Mouse (Mus musculus) ES-Bruce4 (cell line): Measurements from ENCODE around the gene Il3ra. TPM values are rescaled to one million over a fixed set of nuclear protein-coding genes. Genes with fewer than 3 reads are reported as not detected.

ENCODE experiments used
- H3K27ac ChIP-seq: 2 replicates; pipeline ENCODE4 v1.5.1; 2012; ENCODE audit warnings: low read length, inconsistent platforms; ENCODE audit not compliant: insufficient read depth
- H3K27me3 ChIP-seq: 2 replicates; pipeline ENCODE4 v1.6.1; 2012; ENCODE audit warnings: mild to moderate bottlenecking, low read length, inconsistent platforms; ENCODE audit not compliant: control insufficient read depth, poor library complexity, insufficient read depth, severe bottlenecking
- H3K36me3 ChIP-seq: 2 replicates; pipeline ENCODE4 v1.6.1; 2012; ENCODE audit warnings: inconsistent platforms, mild to moderate bottlenecking, low read length, moderate library complexity; ENCODE audit not compliant: control insufficient read depth, poor library complexity, insufficient read depth, severe bottlenecking
- H3K4me1 ChIP-seq: one replicate; pipeline ENCODE4 v1.8.1; 2011; ENCODE audit warnings: low read length; ENCODE audit not compliant: control insufficient read depth, insufficient read depth
- H3K4me3 ChIP-seq: 2 replicates; pipeline ENCODE4 v1.5.1; 2011; ENCODE audit warnings: low read depth, mild to moderate bottlenecking, low read length
- H3K9ac ChIP-seq: 2 replicates; pipeline ENCODE4 v1.6.1; 2012; ENCODE audit warnings: low read depth, mild to moderate bottlenecking, inconsistent platforms; ENCODE audit not compliant: poor library complexity, severe bottlenecking
- H3K9me3 ChIP-seq: replicated peaks from 2 replicates; pipeline ENCODE4 v1.6.1; 2012; ENCODE audit warnings: mild to moderate bottlenecking, low read length, inconsistent platforms; ENCODE audit not compliant: control insufficient read depth, poor library complexity, insufficient read depth, severe bottlenecking
- CTCF ChIP-seq: IDR thresholded peaks from one replicate; pipeline ENCODE4 v1.8.1; 2011; ENCODE audit warnings: low read depth, low read length
- EP300 ChIP-seq: IDR thresholded peaks from 2 replicates; pipeline ENCODE4 v1.6.1; 2011; ENCODE audit warnings: low read depth, low read length; ENCODE audit not compliant: insufficient read depth
- POLR2A ChIP-seq: IDR thresholded peaks from one replicate; pipeline ENCODE4 v1.8.1; 2011; ENCODE audit warnings: low read length; ENCODE audit not compliant: insufficient read depth
- polyA plus RNA-seq: library from polyadenylated mRNA; stranded (reverse); fragments of >200 nt; gene quantifications from 2 replicates; pipeline ENCODE4 v1.2.4, GENCODE M21; 2011; ENCODE audit warnings: low read depth; ENCODE audit not compliant: missing spikeins, insufficient read depth, insufficient read length

The Il3ra gene
- polyA plus RNA-seq, 1 experiment = 7.0 TPM

DNA sequence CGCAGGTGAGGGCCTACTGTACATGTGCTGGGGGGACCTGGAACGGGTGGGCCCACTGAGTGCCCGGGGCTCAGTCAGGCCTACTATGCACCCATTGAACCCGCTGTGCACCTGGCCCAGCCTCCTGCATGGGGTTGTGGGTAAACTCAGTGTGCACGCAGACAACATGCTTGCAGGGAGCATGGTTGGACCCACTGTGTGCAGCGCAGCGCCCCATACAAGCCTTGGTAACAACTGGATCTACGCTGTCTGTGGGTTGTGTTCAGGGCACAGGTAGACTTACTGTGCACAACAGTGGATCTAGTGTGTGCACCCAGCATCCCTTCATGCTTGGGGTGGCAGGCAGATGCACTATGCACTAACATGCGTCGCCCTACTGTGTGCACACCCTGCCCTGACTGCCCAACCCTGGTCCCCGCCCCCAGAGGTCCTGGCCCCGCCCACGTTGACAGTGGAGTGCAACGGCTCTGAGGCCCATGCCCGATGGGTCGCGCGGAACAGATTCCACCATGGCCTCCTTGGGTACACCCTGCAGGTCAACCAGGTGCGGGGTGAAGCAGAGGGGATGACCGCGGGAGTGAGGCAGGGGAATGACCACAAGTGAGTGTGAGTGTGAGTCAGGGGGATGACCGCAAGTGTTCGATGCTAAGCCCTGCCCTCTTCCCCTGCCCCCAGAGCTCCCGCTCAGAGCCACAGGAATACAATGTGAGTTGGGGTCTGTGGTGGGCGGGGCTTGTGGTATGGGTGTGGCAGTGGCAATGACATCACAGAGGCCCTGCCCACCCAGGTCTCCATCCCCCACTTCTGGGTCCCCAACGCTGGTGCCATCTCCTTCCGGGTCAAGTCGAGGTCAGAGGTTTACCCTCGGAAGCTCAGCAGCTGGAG, 4.4 kb downstream of the Il3ra start:
- H3K27me3 ChIP-seq = no peaks in the 10 kb centered on the region
- no peak overlapping the region; the same call in 1 of the 2 replicates for H3K4me3 ChIP-seq
- peaks cover 44% of the 10 kb centered on the region for H3K9me3 ChIP-seq

DNA sequence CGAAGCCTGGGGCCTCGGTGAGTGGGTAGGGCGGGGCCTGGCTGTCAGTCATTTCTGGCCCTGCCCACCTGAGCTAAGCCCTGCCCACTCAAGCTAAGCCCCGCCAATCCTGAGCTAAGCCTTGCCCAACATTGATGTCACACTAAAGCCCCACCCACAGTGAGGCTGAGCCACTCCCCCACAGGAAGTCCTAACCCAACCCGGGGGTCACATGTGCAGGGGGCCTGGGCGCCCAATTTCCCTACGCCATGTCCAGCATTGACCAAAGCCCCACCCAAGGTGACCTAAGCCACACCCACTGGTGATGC, 5.0 kb downstream of the Il3ra start:
- Histone ChIP-seq H3K4me1 (no peaks in the 10 kb centered on the region), H3K4me3 (no peak overlapping the region), H3K9ac (no peak overlapping the region), H3K27ac (no peak overlapping the region), H3K9me3 (peaks cover 49% of the 10 kb centered on the region), H3K36me3 (no peaks in the 10 kb centered on the region), H3K27me3 (no peaks in the 10 kb centered on the region)
- TF ChIP-seq POLR2A (no peak), CTCF (no peak), EP300 (no peak)

More for the DNA sequence above, 4.4 kb downstream of the Il3ra start:
- Histone ChIP-seq H3K27ac (no peak overlapping the region), H3K4me1 (no peaks in the 10 kb centered on the region), H3K9ac (no peak overlapping the region), H3K36me3 (no peaks in the 10 kb centered on the region)
- TF ChIP-seq CTCF (no peak), POLR2A (no peak), EP300 (no peak)

DNA sequence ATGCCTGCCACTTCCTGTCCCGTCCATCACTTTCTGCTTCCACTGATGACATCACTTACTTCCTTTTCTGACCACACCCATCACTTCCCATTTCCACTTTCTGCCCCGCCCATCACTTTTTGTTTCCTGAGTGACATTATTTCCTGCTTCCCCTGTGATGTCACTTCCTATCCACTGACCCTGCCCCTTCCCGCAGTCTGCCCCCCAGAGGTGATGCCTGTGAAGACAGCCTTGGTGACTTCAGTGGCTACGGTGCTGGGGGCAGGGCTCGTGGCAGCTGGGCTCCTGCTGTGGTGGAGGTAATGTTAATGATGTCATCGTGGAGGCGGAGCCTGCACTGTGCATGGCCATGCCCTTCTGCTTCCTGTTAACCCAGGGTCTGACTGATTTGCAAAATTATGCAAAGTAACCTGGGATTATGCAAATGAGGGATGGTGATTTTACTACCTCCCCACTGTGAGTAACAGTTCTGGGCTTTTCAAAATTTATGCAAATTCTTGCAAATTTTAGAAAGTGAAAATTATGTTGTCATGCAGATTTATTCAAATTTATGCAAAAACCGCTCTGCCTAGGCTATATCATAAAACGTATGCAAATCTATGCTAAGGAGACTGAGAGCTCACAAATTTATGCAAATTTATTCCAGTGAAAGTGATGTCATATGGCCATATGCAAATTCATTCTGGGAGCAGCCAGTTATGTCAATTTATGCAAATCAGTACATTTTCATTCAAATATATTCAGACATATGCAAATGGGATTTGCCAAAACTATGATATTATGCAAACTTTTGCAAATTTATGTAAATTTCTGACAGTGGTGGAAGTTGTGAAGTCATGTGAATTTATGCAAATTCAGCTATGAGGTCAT, 5.9 kb downstream of the Il3ra start:
- Histone ChIP-seq H3K27ac (no peak overlapping the region), H3K36me3 (no peaks in the 10 kb centered on the region), H3K4me1 (no peaks in the 10 kb centered on the region), H3K27me3 (no peaks in the 10 kb centered on the region), H3K9ac (no peak overlapping the region), H3K9me3 (peaks cover 49% of the 10 kb centered on the region), H3K4me3 (no peak overlapping the region)
- TF ChIP-seq POLR2A (no peak), CTCF (no peak)

DNA sequence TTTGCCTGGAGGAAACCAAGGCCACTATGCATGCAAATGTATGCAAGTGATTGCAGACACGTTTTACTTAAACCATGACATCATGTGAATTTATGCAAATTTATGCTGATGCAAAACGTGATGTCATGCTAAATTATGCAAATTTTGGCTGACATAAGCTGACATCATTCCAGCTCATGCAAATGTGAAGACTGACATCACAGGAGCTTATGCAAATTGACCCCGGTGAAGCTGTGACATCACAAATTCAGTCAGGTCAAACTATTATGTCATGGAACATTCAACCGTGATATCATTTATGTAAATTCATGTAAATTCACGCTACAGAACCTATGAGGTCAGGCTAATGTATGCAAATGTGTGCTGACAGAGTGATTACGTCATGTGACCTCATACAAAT, 6.5 kb downstream of the Il3ra start:
- no peak overlapping the region for H3K4me3 ChIP-seq
- H3K36me3 ChIP-seq = no peaks in the 10 kb centered on the region
- TF ChIP-seq CTCF (no peak), POLR2A (no peak), EP300 (no peak)
- no peak overlapping the region for H3K27ac ChIP-seq
- H3K4me1 ChIP-seq = no peaks in the 10 kb centered on the region
- H3K27me3 ChIP-seq = no peaks in the 10 kb centered on the region
- no peak overlapping the region for H3K9ac ChIP-seq
- H3K9me3 ChIP-seq = peaks cover 49% of the 10 kb centered on the region

DNA sequence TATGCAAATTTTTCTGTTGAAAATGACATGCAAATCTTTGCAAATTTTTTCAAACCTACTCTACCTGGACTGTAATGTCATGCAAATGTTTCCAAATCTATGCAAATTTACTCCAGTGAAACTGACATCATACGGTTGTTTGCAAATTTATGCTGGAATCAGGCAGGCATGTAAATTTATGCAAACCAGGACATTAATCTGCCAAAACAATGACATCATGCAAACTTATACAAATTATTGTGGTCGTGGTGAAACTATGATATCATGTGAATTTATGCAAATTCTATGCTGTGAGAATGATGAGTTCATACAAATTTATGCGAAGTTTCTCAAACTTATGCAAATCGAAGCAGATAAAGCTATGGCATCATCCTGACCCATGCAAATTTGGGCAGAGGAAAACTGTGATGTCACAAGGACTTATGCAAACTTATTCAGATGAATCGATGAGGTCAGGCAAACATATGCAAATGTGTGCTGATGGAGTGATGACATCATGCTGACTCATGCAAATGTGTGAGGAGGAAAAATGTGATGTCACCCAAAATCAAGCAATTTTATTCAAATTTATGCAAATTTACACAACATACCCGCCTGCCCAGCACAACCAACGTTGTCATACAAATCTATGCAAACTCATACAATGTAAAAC, 7.1 kb downstream of the Il3ra start:
- no peak overlapping the region for H3K4me3 ChIP-seq
- H3K9me3 ChIP-seq = peaks cover 47% of the 10 kb centered on the region
- H3K4me1 ChIP-seq = no peaks in the 10 kb centered on the region
- no peak for TF ChIP-seq CTCF
- no peak for TF ChIP-seq POLR2A
- no peak for TF ChIP-seq EP300
- H3K36me3 ChIP-seq = no peaks in the 10 kb centered on the region
- no peak overlapping the region for H3K27ac ChIP-seq
- no peak overlapping the region for H3K9ac ChIP-seq
- no peaks in the 10 kb centered on the region for H3K27me3 ChIP-seq
